Mouse (Mus musculus) CD4-positive, CD25-positive, alpha-beta regulatory T cell, adult 4 months (primary cell): ENCODE measurements around the gene Larp4. TPM values are rescaled to one million over a fixed set of nuclear protein-coding genes. Genes with fewer than 3 reads are reported as not detected.

Experiments used
- ATAC-seq: one replicate; pipeline ENCODE4 v1.8.0; 2017
- polyA plus RNA-seq, 2 experiments: library from polyadenylated mRNA; unstranded; fragments of 100-300 nt; shearing (Covaris generic); gene quantifications; one replicate each; pipeline ENCODE4 v1.2.1; 2017

Gene Larp4
- polyA plus RNA-seq, 2 experiments from 2014 or later, result 37.0 to 47.8 TPM

DNA sequence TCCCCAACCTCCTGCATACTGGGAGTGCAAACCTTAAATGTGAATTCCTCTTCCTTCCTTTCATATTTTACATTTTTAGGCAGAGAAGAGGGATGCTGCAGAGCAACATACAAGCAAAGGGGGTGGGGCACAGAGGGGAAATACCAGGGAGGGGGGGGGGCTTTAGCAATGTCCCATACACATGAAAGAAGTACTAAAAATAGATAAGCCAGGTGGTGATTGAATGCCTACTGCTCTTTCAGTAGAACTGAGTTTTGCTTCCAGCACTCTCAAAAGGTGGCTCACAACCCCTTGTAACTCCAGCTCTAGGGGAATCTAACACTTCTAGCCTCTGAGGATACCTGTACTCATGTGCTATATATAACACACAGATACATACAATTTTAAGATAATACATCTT lies 36.3 kb downstream of the Larp4 start:
- no peak for ATAC-seq

DNA sequence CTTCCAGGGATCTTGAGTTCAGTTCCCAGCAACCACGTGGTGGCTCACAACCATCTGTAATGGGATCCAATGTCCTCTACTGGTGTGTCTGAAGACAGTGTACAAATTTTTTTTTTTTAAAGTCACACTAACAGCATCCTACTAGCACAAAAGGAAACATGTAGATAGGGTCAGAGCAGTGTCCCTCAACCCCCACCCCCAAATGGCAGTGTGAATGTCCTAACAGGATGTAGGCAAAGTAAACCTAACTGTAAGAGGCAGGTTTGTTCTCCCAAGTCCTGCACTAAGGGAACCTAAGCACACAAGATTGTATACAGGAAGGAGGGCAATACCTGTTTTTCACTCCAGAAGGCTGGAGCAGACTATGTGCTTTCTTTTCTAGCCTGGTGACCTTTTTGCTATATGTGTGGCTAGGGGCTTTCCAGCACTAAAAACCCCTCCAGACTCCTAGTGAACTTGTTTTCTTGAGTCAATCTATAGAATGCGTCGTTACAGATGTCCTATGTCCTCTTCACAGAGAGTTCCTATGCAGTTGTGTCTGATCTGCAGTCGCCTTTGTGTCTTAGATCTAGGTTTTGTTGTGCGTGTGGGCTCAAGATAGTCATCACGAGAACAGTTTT lies 48.5 kb downstream of the Larp4 start:
- ATAC-seq, result peak; percentile 79

DNA sequence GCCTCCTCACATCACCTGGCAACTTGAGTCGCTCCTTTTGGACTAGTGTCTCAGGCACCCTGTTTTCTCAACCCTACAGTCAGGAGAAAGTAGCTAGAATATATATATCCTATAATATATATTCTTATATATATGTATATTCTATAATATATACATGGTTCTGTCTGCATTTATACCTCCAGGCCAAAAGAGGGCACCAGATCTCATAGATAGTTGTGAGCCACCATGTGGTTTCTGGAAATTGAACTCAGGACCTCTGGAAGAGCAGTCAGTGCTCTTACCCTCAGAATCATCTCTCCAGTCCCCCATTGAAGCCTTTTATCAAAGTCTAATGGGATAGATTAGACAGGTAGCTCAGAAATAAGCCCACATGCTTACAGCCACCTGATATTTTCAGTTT lies 51.3 kb downstream of the Larp4 start:
- ATAC-seq, result no peak

DNA sequence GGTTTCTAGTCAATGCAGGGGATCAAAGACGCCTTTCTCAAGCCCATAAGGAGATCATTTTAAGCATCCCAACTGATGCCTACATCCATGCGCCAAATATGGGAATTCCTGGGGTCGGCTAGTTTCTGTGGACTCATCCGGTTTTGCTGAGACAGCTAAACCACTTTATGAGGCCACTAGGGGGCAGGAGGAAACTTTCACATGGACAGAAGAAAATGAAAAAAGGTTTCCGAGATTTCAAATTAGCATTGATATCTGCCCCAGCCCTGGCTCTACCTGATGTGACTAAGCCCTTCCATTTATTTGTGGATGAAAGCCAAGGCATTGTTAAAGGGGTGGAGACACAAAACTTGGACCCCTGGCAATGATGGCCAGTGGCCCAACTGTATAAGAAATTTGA lies 53.1 kb downstream of the Larp4 start:
- ATAC-seq, result no peak

DNA sequence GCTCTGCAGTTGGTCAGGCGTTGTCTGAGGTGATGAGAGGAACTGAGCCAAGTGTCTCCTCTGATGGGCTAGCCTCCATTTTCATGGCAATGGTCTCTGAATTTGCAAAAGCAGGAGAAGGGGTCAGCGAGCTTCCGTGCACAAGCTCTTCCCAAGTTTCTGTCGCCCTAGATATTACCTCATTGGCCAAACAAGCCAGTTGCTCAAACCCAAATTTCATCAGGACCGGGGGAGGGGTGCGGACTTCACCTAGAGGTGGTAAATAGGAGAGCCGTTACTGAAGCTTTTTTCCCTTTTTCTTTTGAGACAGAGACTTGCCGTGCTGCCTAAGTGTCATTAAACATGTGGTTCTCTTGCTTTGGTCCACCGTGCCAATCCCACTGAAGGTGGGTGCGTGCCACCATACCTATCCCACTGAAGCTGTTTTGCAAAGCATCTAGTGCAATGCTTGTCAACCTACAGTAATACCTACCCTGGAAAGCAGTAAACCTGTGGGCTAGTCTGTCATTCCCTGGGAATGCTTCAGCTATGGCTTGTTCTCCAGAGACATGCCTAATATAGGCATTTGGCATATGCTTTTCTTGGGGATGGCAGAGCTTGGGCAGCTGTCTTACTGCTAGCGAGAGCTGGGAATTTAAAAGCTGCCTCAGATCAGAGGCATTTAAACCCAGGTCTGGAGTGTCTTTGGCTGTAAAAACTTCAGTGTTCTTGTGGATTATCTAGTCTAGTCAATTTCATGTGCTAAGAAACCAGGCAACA lies 55.4 kb downstream of the Larp4 start:
- ATAC-seq, result no peak

DNA sequence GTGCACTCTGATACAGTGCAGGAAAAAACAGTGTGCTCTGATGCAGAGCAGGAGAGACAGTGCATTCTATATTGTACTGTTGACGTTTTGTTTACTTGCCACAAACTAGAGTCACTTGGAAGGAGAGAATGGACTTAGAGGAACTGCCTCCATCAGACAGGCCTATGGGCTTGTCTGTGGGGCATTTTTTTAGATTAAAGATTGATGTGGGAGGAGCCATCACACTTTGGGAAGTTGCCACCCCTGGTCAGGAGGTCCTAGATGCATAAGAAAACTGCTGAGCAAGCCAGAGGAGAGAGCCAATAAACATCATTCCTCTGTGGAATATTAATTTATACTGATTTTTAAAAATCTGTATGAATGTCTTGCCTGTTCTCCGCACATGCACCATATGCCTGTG lies 58.3 kb downstream of the Larp4 start:
- ATAC-seq, result no peak

DNA sequence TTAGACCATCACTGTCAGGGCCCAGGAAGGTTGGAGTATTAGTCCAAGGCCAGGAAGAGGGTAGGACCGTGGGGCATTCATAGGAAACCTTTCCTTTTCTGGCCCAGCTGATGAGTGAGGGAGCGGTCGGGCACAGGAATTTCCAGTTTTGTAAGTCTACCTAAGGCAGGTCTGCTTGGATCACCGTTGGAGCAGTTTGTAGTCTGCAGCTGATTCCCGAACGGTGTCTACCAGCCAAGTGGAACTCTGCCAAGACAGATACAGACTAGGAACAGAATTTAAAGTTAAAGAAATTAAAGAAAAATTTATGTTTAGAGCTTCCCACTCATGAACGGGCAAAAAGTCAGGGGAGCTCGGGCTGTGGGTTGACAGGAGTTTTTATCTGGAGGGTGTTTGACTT lies 59.6 kb downstream of the Larp4 start:
- ATAC-seq, result no peak

DNA sequence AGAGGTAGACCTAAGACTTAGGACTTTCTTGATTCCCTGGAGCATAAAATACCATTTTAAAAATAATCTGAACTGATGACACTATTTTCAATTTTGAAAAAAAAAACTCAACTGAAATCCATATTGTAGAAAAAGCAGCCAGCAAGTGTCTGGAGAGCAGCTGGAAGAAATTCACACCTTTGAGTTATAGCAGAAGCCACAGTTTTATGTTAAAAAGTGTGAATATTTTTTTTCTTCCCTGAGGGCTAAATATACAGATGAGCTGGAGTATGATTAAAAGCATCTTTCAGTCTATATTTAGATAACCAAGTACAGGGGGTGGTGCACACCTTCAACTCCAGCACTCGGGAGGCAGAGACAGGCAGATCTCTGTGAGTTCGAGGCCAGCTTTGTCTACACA lies 60.0 kb downstream of the Larp4 start:
- ATAC-seq, result no peak

DNA sequence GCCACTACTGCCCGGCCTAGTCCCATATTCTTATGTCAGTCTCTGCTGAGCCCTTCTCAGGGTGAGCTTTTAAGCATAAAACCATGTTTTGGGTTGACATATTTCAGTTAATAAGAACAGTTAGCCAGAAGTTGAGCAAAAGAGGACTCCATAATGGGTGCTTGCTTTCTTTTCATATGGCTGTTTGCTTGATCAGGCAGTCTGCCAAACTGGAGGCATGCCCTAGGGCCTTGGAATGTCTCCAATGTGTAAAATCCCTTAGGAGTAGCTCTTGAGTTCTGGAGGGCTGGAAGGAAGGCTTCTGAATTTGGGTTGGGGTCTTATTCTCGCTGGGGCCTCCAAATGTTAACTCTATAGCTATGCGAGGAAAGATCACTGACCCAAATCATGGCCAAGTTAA lies 62.7 kb downstream of the Larp4 start:
- no peak for ATAC-seq

DNA sequence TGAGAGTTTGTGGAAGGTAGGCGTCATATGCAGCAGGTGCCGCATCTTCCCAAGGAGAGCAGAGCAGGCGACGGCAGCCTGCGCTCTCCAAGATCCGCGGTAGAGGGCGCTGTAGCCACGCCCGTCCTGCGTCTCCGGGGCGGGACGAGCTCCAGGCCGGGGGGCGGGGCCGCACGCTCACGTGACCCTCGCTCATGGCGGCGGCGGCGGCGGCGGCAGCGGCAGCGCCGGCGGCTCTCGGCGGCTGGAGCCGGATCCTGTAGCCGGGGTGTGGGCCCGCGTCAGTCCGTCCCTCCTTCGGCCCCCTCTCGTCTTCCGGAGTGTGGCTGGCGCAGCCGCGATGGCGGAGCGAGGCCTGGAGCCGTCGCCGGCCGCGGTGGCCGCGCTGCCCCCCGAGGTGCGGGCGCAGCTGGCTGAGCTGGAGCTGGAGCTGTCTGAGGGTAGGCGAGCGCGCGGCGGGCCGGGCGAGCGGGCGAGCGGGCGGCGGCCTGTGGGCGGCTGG lies 68.7 kb downstream of the Larp4 start, which contains the start of gene Dip2b:
TSS of gene Dip2b (plus strand) at position 195 of the 502 bp plus-strand sequence.
- ATAC-seq, result peak; percentile 66

DNA sequence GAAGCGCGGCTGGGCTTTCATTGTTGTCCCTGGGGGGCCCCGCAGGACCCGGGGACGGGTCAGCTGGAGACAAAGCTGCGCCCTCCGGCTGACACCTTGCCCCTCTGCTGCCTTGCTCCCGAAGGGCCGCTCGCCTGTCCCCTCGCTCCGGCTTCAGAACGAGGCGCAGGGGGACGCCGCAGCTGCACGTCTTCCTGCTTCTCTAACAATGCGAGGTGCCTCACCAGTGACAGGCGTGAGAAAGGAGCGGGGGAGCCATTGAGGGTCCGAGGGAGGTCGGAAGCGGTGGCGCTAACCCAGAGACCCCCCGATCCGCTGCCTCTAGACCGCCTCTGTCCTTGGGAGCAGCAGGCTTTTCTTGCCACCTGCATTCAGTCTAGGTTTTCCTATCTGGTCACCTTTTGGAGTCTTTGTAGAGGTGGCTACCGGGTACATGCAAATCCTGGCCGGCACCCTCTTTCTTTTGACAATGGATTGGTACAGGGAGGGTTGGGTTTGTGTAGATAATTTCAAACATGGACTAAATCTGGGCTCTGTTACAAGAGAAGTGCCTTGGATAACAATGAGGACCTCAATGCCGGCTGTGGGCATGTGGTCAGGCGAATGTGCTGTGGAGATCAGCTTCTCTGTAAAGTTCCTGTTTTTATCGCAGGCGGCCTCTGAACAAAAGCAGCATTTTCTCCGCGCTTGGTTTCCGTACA lies 69.3 kb downstream of the Larp4 start:
- ATAC-seq, result peak; percentile 20

DNA sequence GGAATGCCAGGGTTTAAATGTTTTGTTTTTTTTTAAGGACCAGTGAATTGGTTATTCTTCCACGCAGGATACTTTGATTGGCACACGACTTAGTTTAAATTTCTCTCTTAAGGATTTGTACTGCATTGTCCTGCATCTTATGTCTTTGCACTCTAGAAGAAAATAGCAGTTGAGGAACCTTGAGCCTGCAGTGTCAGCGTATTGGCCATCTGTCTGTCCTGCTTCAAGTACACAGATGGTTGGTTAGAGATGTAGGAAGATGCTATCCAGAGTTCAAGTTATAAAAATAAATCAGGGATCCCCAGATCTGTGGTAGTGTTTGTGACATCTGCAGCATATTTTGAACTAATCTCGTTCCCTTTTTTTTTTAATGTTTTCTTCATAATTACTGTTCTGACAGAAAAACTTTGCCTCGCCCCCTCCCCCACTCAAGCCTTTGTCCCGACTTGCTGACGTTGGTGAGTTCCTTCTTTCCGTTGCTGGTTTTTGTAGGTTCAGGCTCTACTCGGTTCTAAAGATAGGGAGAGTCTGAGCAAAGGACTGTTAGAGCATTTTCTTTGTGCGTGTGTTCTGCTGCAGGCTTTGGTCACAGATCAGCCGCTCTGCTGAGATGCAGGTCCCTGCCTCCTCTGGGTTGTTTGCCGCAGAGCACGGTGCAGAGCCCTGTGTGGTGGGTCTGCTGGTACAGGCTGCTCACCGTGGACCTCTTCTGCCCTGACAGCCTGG lies 70.8 kb downstream of the Larp4 start:
- peak; percentile 1 for ATAC-seq

DNA sequence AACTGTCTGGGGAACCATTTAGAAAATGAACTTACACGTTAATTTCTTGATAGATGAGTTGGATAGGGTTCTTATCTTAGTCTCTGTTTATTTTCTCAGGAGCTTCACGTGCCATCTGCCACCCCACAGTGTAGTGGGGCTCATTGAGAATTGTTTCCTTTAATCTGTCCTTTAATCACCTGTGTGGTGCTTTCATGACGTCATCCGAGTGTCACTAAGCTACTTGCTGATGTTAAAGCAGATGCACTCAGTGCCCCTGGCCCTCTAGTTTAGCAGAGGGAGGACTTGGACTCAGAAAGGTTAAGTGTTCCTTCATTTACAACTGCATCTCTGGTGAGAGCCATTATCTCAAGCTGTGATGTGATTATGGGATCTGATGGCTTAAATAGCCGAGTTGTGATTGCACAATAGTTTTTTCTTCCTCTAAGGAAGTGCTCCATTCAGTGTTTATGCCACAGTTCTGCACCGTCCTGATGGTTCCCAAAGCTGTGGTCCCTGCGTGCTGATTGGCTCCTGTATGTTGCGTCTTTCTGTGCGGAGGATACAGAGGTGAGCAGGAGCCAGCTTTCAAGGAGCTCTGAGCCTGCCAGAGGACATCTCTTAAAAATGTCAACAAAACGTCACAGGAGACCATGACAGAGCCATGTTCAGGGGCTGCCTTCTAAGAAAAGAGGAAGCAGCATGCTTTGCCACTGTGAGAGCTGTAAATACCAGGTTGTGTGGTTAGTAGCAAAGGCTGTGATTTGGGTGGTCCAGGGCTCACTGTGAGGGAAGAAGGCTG lies 71.6 kb downstream of the Larp4 start:
- peak; percentile 37 for ATAC-seq

DNA sequence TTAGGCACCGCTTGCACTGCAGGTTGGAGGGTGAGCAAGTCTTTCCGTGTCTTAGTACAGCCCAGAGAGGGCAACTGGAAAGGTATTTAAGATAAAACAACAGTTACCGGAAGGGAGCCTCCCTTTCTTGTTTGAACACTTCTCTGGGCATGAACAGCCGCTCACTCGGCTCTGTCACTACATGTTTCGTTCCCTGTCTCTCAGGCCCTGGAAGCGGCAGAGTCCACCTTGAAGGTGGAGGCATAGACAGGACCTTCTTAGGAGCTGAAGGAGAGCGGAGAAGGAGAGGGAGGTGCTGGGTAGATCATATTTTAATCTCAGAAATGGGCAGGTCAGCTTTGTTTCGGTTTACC lies 72.2 kb downstream of the Larp4 start:
- ATAC-seq, result peak; percentile 46

DNA sequence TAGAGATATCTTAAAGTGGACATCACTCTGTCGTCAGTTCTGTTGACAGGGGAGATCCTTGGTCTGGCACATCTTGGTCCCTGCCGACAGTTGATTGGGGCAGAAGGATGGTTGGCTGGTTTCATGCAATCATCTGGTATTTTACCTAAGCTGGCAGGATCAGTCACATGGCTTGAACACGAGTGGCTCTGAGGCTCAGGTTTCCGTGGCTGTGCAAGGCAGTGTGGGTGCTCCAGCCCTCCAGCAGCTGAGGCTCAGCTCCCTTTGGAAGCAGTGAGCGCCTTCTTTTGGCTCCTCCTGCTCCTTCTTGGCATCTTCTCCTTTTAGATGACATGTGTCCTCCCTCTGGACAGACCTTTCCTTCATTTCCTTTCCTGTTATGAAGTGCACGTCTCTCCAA lies 75.7 kb downstream of the Larp4 start:
- no peak for ATAC-seq

DNA sequence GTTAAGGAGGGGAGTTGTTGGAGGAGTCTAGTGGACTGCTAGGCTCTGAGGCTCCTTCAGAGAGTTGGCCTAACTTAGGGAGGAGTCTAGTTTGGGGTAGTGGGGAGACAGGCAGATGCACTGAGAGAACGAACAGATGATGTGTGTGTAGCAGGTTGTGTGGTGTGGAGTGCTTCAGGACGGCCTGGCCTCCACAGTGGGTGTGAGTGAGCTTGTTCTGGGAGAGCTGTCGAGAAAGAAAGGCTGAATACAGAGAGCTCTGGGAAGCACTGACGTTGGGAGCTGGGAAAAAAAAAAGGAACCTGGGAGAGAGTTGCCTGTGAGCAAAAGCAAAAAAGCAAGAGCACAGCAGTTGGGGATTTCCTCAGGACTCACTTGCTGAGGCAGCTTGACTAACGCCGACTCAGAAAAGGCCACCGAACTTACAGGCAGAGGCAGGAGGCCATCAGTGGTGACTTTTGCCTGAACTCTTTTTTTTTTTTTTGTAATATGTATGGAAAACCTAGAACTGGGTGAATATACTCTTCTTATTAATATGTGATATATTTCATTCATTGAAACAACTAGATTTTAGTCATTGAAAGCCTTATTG lies 79.7 kb downstream of the Larp4 start:
- ATAC-seq, result no peak

DNA sequence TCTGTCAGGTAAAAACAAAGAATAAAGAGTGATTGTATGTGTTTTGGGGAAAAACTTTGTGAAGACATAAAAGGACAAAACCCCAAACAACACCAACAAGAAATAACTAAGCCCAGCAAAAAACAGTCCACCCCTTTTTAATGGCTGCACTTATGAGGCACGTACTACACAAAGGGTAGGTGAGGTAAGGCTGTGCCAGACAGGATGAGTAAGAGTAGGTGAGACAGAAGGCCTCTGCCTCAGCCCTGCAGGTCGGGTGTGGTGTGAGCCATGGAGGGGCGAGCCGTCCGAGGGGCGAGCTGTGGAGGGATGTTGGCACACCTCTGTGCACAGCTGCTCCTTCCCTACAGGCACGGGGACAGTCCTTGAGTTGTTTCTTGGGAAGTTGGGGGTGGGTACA lies 81.1 kb downstream of the Larp4 start:
- peak; percentile 55 for ATAC-seq

DNA sequence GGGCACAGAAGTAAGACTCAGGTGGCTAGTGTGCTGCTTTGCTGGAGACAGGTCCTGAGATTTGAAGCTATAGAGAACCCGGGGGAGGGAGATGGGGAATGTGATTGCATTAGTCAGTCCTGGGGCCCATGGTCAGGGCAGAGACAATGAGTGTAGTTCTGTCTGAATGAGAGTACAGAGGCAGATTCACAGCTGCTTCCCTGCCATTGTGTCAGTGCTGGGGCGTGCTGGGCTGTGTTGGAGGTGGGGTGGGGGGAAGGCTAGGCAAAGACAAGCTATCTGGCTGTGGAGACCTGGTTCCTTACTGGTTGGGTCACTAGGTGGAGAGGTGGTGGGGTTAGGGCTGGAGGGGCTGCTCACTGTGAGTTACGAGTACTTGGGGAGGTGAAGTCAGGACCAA lies 82.9 kb downstream of the Larp4 start:
- no peak for ATAC-seq

DNA sequence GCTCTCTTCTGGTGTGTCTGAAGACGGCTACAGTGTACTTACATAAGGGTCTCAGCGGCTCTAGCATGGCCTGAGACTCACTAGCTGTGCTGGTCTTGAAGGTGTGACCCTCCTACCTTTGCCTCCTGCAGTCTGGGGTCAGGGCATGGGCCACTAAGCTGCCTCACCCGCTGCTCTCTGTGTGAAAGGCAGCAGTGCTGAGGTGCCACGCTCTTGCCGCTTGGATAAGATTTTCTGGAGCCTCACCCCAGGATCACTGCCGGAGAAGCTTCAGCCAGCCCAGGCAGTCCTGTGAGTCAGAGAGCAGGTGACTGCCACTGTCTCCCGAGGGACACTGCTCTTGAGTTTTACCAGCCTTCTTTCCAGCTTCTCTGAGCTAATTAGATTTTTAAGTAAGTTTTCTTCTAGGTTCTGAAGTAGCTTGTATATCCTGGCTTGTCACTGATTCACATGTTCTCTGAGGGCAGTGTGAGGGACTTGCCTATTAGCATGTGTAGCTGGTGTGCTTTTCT lies 86.6 kb downstream of the Larp4 start:
- no peak for ATAC-seq

DNA sequence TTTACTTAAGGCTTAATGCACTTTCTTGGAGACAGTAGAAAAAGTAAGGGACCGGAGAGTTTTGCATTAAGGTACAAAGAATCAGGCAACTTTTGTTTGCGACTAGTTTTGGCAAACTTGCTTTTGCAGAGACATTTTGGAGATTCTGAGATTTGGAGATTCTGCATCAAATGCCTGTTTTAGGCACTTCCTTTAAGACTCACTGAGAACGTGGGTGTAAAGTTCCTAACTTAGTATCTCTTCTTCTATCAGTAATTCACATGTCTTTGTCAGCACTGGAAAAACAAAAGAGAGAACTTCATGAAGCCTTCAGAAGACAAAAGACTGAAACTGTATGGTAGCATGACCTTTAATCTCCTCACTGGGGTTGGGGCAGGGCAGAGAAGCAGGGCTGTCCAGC lies 87.8 kb downstream of the Larp4 start:
- ATAC-seq, result no peak

DNA sequence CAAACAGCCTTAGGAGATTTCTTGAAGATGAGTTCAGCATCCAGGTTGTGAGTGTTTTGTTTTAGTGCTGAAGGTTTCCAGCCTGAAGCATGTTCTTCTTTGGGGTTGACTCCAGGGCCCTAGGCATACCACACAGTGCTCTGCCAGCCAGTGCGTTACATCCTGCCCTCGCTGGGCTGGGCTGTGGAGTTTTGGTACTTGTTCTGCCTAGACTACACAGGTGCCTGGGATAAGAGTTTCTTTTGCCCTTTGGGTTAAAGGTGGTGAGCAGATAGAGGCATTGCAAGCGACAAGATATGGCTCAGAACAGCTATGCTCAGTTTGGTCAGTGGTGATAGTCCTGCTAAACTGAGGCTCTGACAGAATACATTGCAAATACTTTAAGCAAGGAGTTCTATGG lies 88.3 kb downstream of the Larp4 start:
- peak; percentile 45 for ATAC-seq

DNA sequence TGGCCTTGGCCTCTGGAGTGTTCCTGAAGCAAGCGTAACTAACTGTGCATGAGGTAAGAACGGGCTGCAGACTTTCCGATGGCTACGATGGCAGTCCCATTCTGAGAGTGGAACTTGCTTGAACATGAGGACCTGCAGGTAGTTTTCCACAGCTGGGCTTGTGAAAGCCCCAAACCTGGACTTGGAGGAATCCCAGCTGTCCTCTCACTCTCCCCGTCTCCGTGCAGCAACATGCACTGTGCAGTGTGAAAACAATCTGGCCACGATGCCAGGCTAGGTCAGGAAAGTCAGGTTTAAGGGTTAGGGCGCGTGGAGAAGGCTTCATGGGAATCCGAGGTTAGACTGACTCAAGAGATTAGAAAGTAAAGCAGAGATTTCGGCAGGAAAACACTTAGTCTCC lies 89.0 kb downstream of the Larp4 start:
- no peak for ATAC-seq
